Mouse (Mus musculus) midbrain, postnatal 0 days (tissue): Measurements from ENCODE around the gene Duox2. TPM values are rescaled to one million over a fixed set of nuclear protein-coding genes. Genes with fewer than 3 reads are reported as not detected.

Experiments
- ATAC-seq: fragments of 200-750 bp; cut with Nextera tagmentation; 2 replicates; pipeline ENCODE4 v1.8.0; 2017; ENCODE audit warnings: moderate number of reproducible peaks, mild to moderate bottlenecking, moderate TSS enrichment, moderate library complexity; ENCODE audit not compliant: low FRiP score
- DNase-seq: peaks from one replicate; pipeline ENCODE4 v3.0.0-alpha.2; 2015; ENCODE audit warnings: low spot score
- H3K27ac ChIP-seq: fragments of 300-500 bp; sonication (generic); 2 replicates; pipeline ENCODE4 v1.5.1; 2014; ENCODE audit warnings: low read depth, mild to moderate bottlenecking, low read length, mixed read lengths
- H3K27me3 ChIP-seq: fragments of 300-500 bp; sonication (generic); 2 replicates; pipeline ENCODE4 v1.6.1; 2014; ENCODE audit warnings: low read length, control low read depth, mixed read lengths; ENCODE audit not compliant: insufficient read depth
- H3K36me3 ChIP-seq: fragments of 300-500 bp; sonication (generic); 2 replicates; pipeline ENCODE4 v1.6.1; 2014; ENCODE audit warnings: low read length, control low read depth, mixed read lengths; ENCODE audit not compliant: insufficient read depth
- H3K4me1 ChIP-seq: fragments of 300-500 bp; sonication (generic); 2 replicates; pipeline ENCODE4 v1.6.1; 2014; ENCODE audit warnings: mild to moderate bottlenecking, control low read depth, antibody characterized with exemption, low read length, mixed read lengths; ENCODE audit not compliant: insufficient read depth
- H3K4me2 ChIP-seq: fragments of 300-500 bp; sonication (generic); 2 replicates; pipeline ENCODE4 v1.6.1; 2014; ENCODE audit warnings: low read depth, mild to moderate bottlenecking, low read length, mixed read lengths; ENCODE audit not compliant: poor library complexity, severe bottlenecking
- H3K4me3 ChIP-seq: fragments of 300-500 bp; sonication (generic); 2 replicates; pipeline ENCODE4 v1.5.1; 2014; ENCODE audit warnings: low read depth, mild to moderate bottlenecking, low read length, moderate library complexity
- H3K9ac ChIP-seq: fragments of 300-500 bp; sonication (generic); replicated peaks from 2 replicates; pipeline ENCODE4 v1.6.1; 2014; ENCODE audit warnings: mild to moderate bottlenecking, low read length, moderate library complexity, mixed read lengths; ENCODE audit not compliant: poor library complexity, severe bottlenecking
- H3K9me3 ChIP-seq: fragments of 300-500 bp; sonication (generic); 2 replicates; pipeline ENCODE4 v1.6.1; 2016; ENCODE audit warnings: low read length, control low read depth
- CTCF ChIP-seq: IDR thresholded peaks from 2 replicates; pipeline ENCODE4 v1.5.1; 2016; ENCODE audit warnings: antibody characterized with exemption, mild to moderate bottlenecking
- WGBS: fragments of 180-500 bp; shearing (Covaris S2); extraction: QIAGEN DNeasy Blood & Tissue Kit; methylation state at CpG from one replicate; pipeline ENCODE4 v1.1.7; 2014; 5-methylcytosine and 5-hydroxymethylcytosine counted together
- polyA plus RNA-seq: library from polyadenylated mRNA; unstranded; fragments of >200 nt; fragmentation: Nextera tagmentation; extraction: Ambion mirVana; gene quantifications from 2 replicates; pipeline ENCODE4 v1.2.1, GENCODE M21; 2015
- total RNA-seq: library from RNA; depleted of rRNA; stranded (reverse); fragments of >200 nt; gene quantifications from 2 replicates; pipeline ENCODE4 v1.2.3, GENCODE M21; 2014

Duox2 gene
- total and polyA plus RNA-seq, 2 experiments from 2014 or later = 0.05 to 0.17 TPM

GRCm38 (mm10) chr2:122301081-122301920, 3.1 kb upstream of the Duox2 start:
- H3K27ac ChIP-seq = no peak overlapping the region
- peak overlapping the region; percentile 74 for H3K4me2 ChIP-seq
- ATAC-seq (peak; percentile 26), DNase-seq (peak; percentile 56)
- H3K27me3 ChIP-seq = peaks cover 54% of the 10 kb centered on the region
- peaks cover 20% of the 10 kb centered on the region for H3K4me1 ChIP-seq
- no peaks in the 10 kb centered on the region for H3K36me3 ChIP-seq
- H3K9me3 ChIP-seq = no peaks in the 10 kb centered on the region
- TF ChIP-seq CTCF = peak; percentile 40
- WGBS = 1% methylated on average over 44 of the region's 48 CpGs
- H3K4me3 ChIP-seq = peak overlapping the region; percentile 39
- H3K9ac ChIP-seq = peak overlapping the region; percentile 42; the same call in 1 of the 2 replicates

GRCm38 (mm10) chr2:122300656-122301020, 2.4 kb upstream of the Duox2 start:
- no peak for TF ChIP-seq CTCF

GRCm38 (mm10) chr2:122299911-122300655, 1.8 kb upstream of the Duox2 start:
- Histone ChIP-seq H3K9ac (no peak overlapping the region), H3K4me2 (no peak overlapping the region)
- no peak for ATAC-seq

More at GRCm38 (mm10) chr2:122300656-122301020, 2.4 kb upstream of the Duox2 start:
- 5% methylated on average over 14 of the region's 14 CpGs for WGBS
- H3K4me1 ChIP-seq = peaks cover 20% of the 10 kb centered on the region
- H3K9me3 ChIP-seq = no peaks in the 10 kb centered on the region
- DNase-seq = no peak
- no peak overlapping the region for H3K27ac ChIP-seq
- no peak overlapping the region for H3K9ac ChIP-seq
- H3K27me3 ChIP-seq = peaks cover 58% of the 10 kb centered on the region
- peak overlapping the region; percentile 74 for H3K4me2 ChIP-seq
- H3K36me3 ChIP-seq = no peaks in the 10 kb centered on the region
- ATAC-seq = no peak
- H3K4me3 ChIP-seq = peak overlapping the region; percentile 39; the same call in 1 of the 2 replicates

GRCm38 (mm10) chr2:122298596-122299490, 594 bp upstream of the Duox2 start, which contains the start of gene Duoxa2:
TSS of gene Duoxa2 (plus strand) at chr2:122298900.
- DNase-seq = no peak
- Histone ChIP-seq H3K9me3 (no peaks in the 10 kb centered on the region), H3K27ac (no peak within 1 kb of the TSS), H3K4me2 (peak within 1 kb of the TSS; percentile 48), H3K4me3 (peak within 1 kb of the TSS; percentile 27), H3K36me3 (no peaks in the 10 kb centered on the region), H3K4me1 (peaks cover 20% of the 10 kb centered on the region), H3K27me3 (peaks cover 62% of the 10 kb centered on the region), H3K9ac (0 out of 2 replicates have a peak within 1 kb of the TSS, but pooled peaks have one; percentile 24)
- TF ChIP-seq CTCF = no peak
- 1% methylated on average over 43 of the region's 43 CpGs for WGBS
- ATAC-seq = no peak

More at GRCm38 (mm10) chr2:122299911-122300655, 1.8 kb upstream of the Duox2 start:
- no peak for DNase-seq
- Histone ChIP-seq H3K4me3 (no peak overlapping the region), H3K36me3 (no peaks in the 10 kb centered on the region), H3K27me3 (peaks cover 58% of the 10 kb centered on the region), H3K9me3 (no peaks in the 10 kb centered on the region), H3K27ac (no peak overlapping the region), H3K4me1 (peaks cover 20% of the 10 kb centered on the region)
- no peak for TF ChIP-seq CTCF
- 12% methylated on average over 14 of the region's 14 CpGs for WGBS

DNA sequence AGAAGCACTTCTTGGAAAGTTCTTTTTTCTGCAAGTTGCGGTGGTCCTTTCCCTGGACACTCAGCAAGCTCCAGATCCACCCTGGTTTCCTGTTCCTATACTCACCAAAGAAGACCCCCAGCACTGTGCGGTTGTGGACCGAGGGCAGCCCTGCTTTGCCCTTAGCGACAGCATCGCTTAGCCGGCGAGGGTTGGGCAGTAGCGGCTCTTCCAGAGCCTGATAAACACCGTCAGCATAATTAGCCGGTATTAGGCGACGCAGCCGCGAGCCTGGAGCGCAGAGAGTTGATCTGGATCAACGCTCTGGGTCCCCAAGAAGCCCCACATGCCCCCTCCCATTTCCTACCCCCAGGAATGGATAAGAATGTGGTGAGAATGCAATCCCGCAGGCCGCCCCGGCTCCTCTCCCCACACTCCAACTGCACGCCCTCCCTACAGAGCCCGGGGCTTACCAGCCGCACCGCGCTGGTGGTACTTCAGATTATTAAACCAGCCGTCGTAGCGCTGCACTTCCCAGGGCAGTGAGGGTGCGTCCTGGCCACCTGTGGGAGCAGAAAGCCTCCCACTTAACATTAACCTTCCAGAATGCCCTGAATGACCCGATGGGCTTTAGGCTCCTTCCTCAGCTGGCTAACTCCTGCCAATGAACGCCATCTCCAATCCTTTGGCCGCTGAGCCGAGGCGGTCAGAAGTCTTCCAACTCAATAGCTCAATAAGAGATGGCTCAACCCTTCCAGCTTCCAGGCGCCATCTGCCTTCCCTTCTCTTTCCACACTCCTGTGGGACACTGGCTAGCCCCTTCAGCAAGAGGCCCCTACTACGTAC, 766 bp downstream of the Duox2 start:
- H3K9me3 ChIP-seq = no peaks in the 10 kb centered on the region
- WGBS = under 1% methylated on average over 35 of the region's 35 CpGs
- H3K9ac ChIP-seq = no peak overlapping the region
- peak overlapping the region; percentile 20 for H3K4me3 ChIP-seq
- H3K4me1 ChIP-seq = peaks cover 20% of the 10 kb centered on the region
- no peak overlapping the region for H3K27ac ChIP-seq
- no peaks in the 10 kb centered on the region for H3K36me3 ChIP-seq
- TF ChIP-seq CTCF = no peak
- H3K27me3 ChIP-seq = peaks cover 62% of the 10 kb centered on the region
- ATAC-seq (no peak), DNase-seq (no peak)
- peak overlapping the region; percentile 48 for H3K4me2 ChIP-seq
